Mouse (Mus musculus): ENCODE measurements around the gene Plekha5.
"Not testable (repeated sequence)": the region's sequence is repeated elsewhere in the genome, so short reads cannot be mapped to it uniquely, and the experiment has no call there.

Plekha5 gene

DNA sequence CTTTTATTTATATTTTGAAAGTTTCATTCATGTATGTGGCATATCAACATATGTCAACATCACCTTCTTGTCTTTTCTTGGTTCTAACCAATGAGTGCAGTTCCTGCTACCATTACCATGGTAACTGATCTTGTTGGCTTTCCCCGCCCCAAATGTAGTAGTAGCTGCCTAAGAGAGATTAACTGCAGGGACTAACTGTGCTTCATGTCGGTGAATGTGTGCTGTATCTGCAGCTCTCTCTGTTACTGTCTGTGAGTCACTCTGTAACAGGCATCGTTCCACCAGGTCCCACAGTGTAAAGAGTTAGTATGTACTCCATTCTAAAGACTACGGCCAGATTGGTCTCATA is 153.9 kb downstream of the Plekha5 start:
- no peak for DNase-seq (ENCODE audit: low spot score)

DNA sequence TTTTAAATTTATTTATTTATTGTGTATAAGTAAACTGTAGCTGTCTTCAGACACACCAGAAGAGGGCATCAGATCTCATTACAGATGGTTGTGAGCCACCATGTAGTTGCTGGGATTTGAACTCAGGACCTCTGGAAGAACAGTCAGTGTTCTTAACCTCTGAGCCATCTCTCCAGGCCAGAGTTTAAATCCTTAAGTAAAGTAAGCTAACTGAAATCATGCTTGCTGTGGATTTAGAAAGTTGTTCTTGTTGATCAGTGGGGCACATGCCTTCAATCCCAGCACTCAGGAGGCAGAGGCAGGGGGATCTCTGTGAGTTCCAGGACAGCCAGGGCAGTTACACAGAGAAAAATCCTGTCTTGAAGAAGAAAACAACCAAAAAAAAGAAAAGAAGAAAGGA is 155.1 kb downstream of the Plekha5 start:
- DNase-seq (ENCODE audit: low spot score) = not testable (repeated sequence)

DNA sequence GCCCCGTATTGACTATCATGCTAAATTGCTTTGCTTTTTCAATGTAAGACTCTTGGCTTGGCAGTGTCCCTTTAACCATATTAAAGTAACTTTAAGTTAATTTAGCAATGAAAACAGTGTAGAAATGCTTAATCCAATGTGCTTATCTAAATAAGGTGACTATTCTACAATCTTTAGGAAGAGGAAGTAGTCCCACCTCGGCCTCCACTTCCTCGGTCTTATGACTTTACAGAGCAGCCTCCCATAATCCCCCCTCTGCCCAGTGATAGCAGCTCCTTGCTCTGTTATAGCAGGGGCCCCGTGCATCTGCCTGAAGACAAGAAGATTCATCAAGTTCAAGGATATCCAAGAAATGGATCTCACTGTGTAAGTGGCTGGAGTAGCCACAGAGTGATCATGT is 156.3 kb downstream of the Plekha5 start:
- DNase-seq (ENCODE audit: low spot score) = no peak

GRCm38 (mm10) chr6:140586714-140587259 is 162.9 kb downstream of the Plekha5 start:
- no peak for DNase-seq (ENCODE audit: low spot score)

GRCm38 (mm10) chr6:140591331-140591730 is 167.5 kb downstream of the Plekha5 start:
- no peak for DNase-seq (ENCODE audit: low spot score)

GRCm38 (mm10) chr6:140592713-140593112 is 168.9 kb downstream of the Plekha5 start:
- DNase-seq (ENCODE audit: low spot score) = no peak

DNA sequence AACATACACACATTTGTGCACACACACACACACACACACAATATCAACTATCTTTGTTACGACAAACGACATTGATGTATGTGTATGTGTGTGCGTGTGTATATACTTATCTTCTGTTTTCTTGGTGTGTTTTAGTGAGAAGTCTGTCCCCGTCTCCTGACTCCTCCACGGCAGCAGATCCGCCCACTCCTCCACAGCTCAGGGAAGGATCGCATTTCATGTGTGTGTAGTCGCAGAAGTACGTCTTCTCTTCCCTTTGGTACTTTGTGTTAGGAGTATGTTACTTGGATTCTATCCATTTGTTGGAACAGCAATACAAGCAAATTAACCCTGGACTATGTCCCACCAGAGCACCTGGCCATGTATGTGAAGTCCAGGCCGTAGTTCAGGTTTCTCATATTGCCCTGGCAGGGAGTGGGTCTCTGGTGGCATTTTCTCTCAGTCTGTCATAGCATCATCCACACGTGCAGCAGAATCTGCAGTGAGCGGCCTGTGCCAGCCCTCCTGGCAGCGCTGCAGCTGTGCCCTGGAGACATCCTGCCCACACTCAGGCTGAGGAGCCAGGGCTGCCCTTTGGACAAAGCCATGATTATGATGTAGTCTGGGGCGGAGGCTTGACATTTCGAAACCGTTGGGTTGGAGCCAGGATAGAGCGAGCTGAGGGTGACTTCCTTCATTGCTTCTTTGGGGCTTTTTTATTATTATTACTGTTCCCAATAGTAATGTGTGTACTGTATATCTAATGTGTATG is 169.7 kb downstream of the Plekha5 start:
- no peak for DNase-seq (ENCODE audit: low spot score)

GRCm38 (mm10) chr6:140595551-140595950 is 171.7 kb downstream of the Plekha5 start:
- DNase-seq (ENCODE audit: low spot score) = not testable (repeated sequence)

- DNase-seq (ENCODE audit: low spot score) = no peak
Measured at GRCm38 (mm10) chr6:140597381-140598329, 173.8 kb downstream of the Plekha5 start.

DNA sequence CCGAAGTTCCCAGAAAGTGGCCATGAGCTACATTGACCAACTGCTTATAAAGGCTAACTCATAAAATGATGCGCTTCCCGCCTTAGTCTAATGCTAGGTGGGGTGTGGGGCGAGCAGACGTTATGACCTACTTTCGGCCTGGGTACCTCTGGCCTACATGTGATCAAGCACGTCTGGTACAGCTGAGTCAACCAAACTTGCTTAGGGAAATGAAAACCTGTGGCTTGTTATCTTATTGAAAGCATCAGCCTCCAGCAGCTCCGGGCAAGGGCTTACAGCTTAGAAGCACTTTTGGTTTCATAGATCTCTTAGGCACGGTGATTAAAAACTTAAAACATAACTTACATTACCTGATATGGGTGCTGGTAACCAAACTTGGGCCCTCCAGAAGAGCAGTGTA is 174.7 kb downstream of the Plekha5 start:
- no peak for DNase-seq (ENCODE audit: low spot score)

GRCm38 (mm10) chr6:140599337-140599736 is 175.5 kb downstream of the Plekha5 start:
- no peak for DNase-seq (ENCODE audit: low spot score)

DNA sequence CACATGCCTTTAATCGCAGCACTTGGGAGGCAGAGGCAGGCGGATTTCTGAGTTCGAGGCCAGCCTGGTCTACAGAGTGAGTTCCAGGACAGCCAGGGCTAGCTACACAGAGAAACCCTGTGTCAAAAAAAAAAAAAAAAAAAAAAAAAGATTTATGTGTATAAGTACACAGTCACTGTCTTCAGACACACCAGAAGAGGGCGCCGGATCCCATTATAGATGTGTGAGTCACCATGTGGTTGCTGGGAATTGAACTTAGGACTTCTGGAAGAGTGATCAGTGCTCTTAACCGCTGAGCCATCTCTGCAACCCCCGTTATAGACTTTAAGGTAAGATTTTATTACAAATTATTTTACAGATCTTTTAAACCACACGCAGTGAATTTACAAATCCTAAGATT is 176.8 kb downstream of the Plekha5 start:
- not testable (repeated sequence) for DNase-seq (ENCODE audit: low spot score)

- no peak for DNase-seq (ENCODE audit: low spot score)
Measured at GRCm38 (mm10) chr6:140601175-140601574, 177.3 kb downstream of the Plekha5 start.

DNA sequence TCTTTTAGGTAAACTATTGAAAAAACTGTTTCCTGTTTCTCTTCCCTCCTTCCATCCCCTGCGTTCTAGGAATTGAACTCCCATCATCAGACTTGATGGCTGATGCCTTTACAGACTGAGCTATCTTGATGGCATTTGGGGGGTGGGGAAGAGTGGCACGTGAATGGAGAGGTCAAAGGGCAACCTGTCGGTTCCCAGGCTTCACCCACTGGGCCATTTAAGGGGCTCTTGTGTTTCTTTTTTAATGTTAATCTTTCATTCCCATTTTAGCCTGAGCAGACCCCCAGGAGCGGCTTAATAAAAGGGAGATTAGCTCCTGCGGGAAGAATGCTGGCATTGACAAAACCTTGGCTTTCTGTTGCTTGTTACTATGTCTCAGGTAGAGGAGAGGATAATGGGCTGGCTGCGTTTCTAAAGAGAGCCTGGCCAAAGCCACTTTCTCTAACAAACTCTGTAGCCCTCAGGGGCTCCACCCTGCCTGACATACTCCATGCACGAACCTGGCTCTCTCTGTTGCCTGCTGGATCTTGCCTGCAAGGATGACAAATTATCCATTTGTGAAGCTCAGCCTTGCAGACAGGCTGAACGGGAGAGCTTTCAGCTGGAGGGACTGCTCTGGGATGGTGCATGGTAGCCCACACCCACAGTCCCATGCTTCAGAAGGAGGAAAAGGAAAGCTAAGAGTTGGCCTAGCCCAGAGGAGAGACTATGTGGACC is 179.5 kb downstream of the Plekha5 start:
- DNase-seq (ENCODE audit: low spot score) = peak; percentile 54

DNA sequence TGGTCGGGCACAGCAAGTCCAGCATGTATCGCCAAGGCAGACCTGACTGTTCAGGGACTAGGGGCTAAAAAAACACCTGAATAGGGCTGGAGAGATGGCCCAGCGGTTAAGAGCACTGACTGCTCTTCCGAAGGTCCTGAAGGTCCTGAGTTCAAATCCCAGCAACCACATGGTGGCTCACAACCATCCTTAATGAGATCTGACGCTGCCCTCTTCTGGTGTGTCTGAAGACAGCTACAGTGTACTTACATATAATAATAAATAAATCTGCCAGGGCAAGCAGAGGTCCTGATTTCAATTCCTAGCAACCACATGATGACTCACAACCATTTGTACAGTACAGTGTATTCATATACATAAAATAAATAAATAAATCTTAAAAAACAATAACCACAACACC is 181.3 kb downstream of the Plekha5 start:
- DNase-seq (ENCODE audit: low spot score) = not testable (repeated sequence)

GRCm38 (mm10) chr6:140605732-140606131 is 181.9 kb downstream of the Plekha5 start:
- DNase-seq (ENCODE audit: low spot score) = no peak

GRCm38 (mm10) chr6:140606534-140606933 is 182.7 kb downstream of the Plekha5 start:
- peak; percentile 46 for DNase-seq (ENCODE audit: low spot score)

DNA sequence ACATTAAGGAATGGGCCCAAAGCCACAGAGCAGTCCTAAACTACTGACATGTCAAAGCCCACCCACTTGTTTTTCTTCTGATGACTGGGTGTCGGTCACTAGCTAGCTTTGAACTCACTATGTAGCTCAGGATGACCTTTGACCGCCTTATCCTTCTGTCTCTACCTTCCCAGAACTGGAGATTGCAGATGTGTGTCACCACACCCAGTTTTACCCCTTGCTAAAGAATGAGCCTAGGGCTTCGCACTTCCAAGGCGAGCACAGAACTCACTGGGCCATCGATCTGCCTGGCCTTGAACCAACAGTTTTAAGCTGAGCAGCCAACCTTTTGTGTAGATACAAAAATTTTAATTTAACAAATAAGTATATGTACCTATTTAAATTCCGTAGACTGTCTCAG is 184.8 kb downstream of the Plekha5 start:
- DNase-seq (ENCODE audit: low spot score) = no peak

DNA sequence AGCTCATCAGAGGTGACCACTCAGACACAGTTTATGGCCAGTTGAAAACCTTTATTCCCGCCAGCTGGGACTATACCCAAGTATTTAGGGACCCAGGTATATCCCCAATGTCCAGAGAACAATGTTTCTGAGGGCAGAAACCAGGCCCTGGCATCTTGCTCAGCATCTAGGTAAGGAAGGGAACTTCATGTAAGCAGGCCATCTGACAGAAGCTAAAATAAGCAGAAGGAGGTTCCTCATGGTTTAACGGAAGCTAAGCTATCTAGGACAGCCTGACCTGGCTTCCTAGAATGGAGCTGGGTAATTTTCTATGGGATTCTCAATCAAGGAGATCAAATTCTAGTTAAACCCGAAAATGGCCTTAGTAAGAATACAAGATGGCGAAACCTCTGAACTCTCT is 185.7 kb downstream of the Plekha5 start:
- no peak for DNase-seq (ENCODE audit: low spot score)

DNA sequence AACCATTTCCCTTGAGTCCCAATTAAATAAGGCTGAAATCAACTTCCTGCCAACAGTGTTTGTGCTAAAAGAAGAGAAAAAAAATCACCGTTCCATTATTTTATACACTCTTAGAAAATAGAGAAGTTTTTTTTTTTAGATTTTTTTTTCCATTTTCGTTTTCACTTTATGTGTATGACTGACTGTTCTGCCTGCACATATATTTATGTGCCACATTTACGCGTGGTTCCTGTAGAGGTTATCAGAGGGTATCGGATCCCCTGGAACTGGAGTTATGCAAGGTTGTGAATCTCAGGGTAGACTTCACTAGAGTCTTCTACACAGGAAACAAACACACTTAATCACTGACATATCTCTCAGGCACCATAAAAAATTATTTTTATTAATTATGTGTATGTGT is 186.3 kb downstream of the Plekha5 start:
- no peak for DNase-seq (ENCODE audit: low spot score)

GRCm38 (mm10) chr6:140611282-140611681 is 187.4 kb downstream of the Plekha5 start:
- no peak for DNase-seq (ENCODE audit: low spot score)

GRCm38 (mm10) chr6:140611893-140612473 is 188.1 kb downstream of the Plekha5 start:
- DNase-seq (ENCODE audit: low spot score) = no peak

Data from embryo, embryonic 10 days (tissue).